Mouse (Mus musculus) neural tube, embryonic 15.5 days (tissue): ENCODE results near the gene Romo1. TPM values are rescaled to one million over a fixed set of nuclear protein-coding genes. Genes with fewer than 3 reads are reported as not detected.
A peak's percentile ranks its signal among the peaks of the same experiment; 100 is the strongest.
"Not testable (repeated sequence)": the region's sequence is repeated elsewhere in the genome, so short reads cannot be mapped to it uniquely, and the experiment has no call there.

ENCODE experiments used
- ATAC-seq: fragments of 200-750 bp; cut with Nextera tagmentation; 2 replicates; pipeline ENCODE4 v1.8.0; 2017; ENCODE audit warnings: mild to moderate bottlenecking, moderate TSS enrichment, moderate library complexity; ENCODE audit not compliant: low FRiP score
- H3K27ac ChIP-seq: fragments of 300-500 bp; sonication (generic); replicated peaks from 2 replicates; pipeline ENCODE4 v1.5.1; 2015; ENCODE audit warnings: mild to moderate bottlenecking, inconsistent platforms
- H3K27me3 ChIP-seq: fragments of 300-500 bp; sonication (generic); replicated peaks from 2 replicates; pipeline ENCODE4 v1.6.1; 2015; ENCODE audit warnings: inconsistent platforms
- H3K36me3 ChIP-seq: fragments of 300-500 bp; sonication (generic); 2 replicates; pipeline ENCODE4 v1.6.1; 2015; ENCODE audit warnings: inconsistent platforms
- H3K4me1 ChIP-seq: fragments of 300-500 bp; sonication (generic); 2 replicates; pipeline ENCODE4 v1.6.1; 2015; ENCODE audit warnings: inconsistent platforms
- H3K4me2 ChIP-seq: fragments of 300-500 bp; sonication (generic); 2 replicates; pipeline ENCODE4 v1.6.1; 2015; ENCODE audit warnings: inconsistent platforms, mild to moderate bottlenecking, moderate library complexity
- H3K4me3 ChIP-seq: fragments of 300-500 bp; sonication (generic); replicated peaks from 2 replicates; pipeline ENCODE4 v1.5.1; 2015; ENCODE audit warnings: mild to moderate bottlenecking, inconsistent platforms
- H3K9ac ChIP-seq: fragments of 300-500 bp; sonication (generic); replicated peaks from 2 replicates; pipeline ENCODE4 v1.6.1; 2015; ENCODE audit warnings: mild to moderate bottlenecking, inconsistent platforms
- H3K9me3 ChIP-seq: fragments of 300-500 bp; sonication (generic); replicated peaks from 2 replicates; pipeline ENCODE4 v1.6.1; 2016; ENCODE audit warnings: inconsistent platforms
- WGBS: fragments of 180-500 bp; shearing (Covaris S2); methylation state at CpG from one replicate; pipeline ENCODE4 v1.1.7; 2015; ENCODE audit warnings: mixed read lengths; 5-methylcytosine and 5-hydroxymethylcytosine counted together
- polyA plus RNA-seq: library from polyadenylated mRNA; unstranded; fragments of >200 nt; fragmentation: Nextera tagmentation; extraction: Ambion mirVana; gene quantifications from 2 replicates; pipeline ENCODE4 v1.2.1, GENCODE M21; 2015

The Romo1 gene
- polyA plus RNA-seq, 1 experiment from 2014 or later, result 463 TPM

- Histone ChIP-seq H3K9ac (peak overlapping the region; percentile 69), H3K4me3 (peak overlapping the region; percentile 96), H3K27me3 (no peaks in the 10 kb centered on the region), H3K27ac (peak overlapping the region; percentile 98), H3K36me3 (peaks cover 11% of the 10 kb centered on the region), H3K9me3 (no peaks in the 10 kb centered on the region), H3K4me2 (peak overlapping the region; percentile 59), H3K4me1 (peaks cover 28% of the 10 kb centered on the region)
- no peak for ATAC-seq
- 8% methylated on average over 8 of the region's 8 CpGs for WGBS
Observed at GRCm38 (mm10) chr2:156180824-156181590, 37.2 kb downstream of the Romo1 start.

DNA sequence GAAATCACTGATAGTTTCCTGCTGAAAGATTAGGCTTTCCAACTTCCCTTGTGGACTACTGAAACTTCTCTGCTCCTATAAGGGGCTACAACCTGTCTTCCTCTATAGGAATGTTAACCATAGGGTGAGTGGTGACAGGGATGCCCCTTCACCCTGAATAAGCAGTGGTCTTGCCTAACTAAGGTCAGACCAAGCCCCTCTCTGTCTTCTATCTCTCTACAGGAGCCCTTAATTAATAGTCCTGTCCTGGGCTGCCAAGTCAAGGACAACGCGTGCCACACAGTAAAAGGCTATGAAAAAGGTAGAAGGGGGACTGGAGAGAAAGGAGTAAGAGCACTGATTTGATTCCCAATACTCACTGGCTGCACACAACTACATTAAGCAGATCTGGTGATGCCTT, 37.8 kb downstream of the Romo1 start:
- ATAC-seq, result no peak
- Histone ChIP-seq H3K4me1 (peaks cover 28% of the 10 kb centered on the region), H3K4me2 (peak overlapping the region; percentile 59), H3K9ac (peak overlapping the region; percentile 69; the same call in 1 of the 2 replicates), H3K27ac (peak overlapping the region; percentile 98), H3K36me3 (peaks cover 11% of the 10 kb centered on the region), H3K27me3 (no peaks in the 10 kb centered on the region), H3K9me3 (no peaks in the 10 kb centered on the region), H3K4me3 (no peak overlapping the region; the same call in 1 of the 2 replicates)
- 70% methylated on average over 2 of the region's 2 CpGs for WGBS

- WGBS, result 79% methylated on average over 7 of the region's 7 CpGs
- H3K9me3 ChIP-seq, H3K4me3 ChIP-seq, H3K36me3 ChIP-seq, H3K4me2 ChIP-seq, ATAC-seq, H3K9ac ChIP-seq, H3K27ac ChIP-seq, H3K4me1 ChIP-seq, H3K27me3 ChIP-seq: not testable (repeated sequence)
Observed at GRCm38 (mm10) chr2:156189241-156189640, 45.4 kb downstream of the Romo1 start.

DNA sequence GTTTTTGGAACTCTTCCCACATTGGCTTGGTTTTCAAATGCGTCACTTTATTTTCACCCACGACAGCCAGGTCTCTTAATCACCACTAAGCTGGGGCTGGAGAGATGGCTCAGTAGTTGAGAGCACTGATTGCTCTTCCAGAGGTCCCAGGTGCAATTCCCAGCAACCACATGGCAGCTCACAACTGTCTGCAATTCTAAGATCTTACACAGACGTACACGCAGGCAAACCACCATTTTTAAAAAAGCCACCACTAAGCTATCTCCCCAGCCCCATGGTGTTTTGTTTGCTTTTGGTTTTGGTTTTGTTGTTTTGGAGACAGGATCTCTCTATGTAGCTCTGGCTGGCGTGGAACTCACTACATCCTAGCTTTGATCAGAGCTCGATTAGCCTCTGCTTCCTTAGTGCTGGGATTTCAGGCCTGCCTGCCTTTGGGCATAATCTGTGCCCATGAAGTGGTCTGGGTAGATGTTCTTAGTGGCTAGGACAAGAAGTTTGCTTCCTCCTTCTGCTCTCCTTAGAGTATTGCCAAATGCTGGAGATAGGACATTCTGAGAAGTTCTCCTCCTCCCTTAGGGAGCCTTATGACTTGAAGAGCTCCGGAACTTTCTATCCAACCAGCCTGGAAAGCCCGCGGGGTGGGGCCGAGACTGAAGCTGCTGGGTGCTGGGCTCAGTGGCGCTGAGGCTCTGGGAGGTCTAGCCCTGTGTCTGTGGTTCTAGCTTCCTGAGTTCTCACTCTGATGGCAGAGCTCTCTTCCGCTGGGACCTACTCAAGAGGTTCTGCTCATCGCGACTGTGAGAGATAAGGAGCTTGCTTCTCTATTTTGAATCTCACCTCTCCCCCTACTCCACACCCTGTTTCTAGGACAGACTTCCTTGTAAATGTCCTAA, 46.4 kb downstream of the Romo1 start:
- Histone ChIP-seq H3K9ac (no peak overlapping the region), H3K4me1 (no peaks in the 10 kb centered on the region), H3K4me3 (no peak overlapping the region), H3K36me3 (no peaks in the 10 kb centered on the region), H3K27ac (no peak overlapping the region), H3K4me2 (no peak overlapping the region), H3K27me3 (no peaks in the 10 kb centered on the region), H3K9me3 (no peaks in the 10 kb centered on the region)
- WGBS, result 84% methylated on average over 14 of the region's 14 CpGs
- no peak for ATAC-seq

DNA sequence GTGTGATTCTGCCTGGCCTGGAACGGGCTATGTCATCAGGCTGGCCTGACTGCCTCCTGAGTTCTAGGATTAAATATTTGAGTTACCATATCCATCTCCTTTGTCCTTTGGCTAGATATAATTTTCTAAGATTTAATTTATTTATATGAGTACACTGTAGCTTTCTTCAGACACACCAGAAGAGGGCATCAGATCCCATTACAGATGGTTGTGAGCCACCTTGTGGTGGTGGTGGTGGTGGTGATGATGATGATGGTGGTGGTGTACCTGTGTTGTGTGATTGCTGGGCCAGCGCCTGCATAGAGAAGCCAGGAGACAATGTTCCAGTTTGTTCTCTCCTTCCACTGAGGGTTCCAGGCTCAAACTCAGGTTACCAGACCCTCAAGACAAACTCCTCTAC, 47.7 kb downstream of the Romo1 start:
- Histone ChIP-seq H3K4me1 (peaks cover 5% of the 10 kb centered on the region), H3K27me3 (no peaks in the 10 kb centered on the region), H3K9me3 (no peaks in the 10 kb centered on the region), H3K9ac (no peak overlapping the region), H3K4me2 (no peak overlapping the region), H3K36me3 (no peaks in the 10 kb centered on the region), H3K4me3 (no peak overlapping the region), H3K27ac (no peak overlapping the region)
- no peak for ATAC-seq
- WGBS, result 92% methylated on average over 2 of the region's 2 CpGs

- ATAC-seq, result no peak
- Histone ChIP-seq H3K4me1 (peaks cover 5% of the 10 kb centered on the region), H3K36me3 (no peaks in the 10 kb centered on the region), H3K27me3 (no peaks in the 10 kb centered on the region), H3K27ac (no peak overlapping the region), H3K9me3 (no peaks in the 10 kb centered on the region), H3K9ac (no peak overlapping the region), H3K4me2 (no peak overlapping the region), H3K4me3 (no peak overlapping the region)
- 79% methylated on average over 2 of the region's 2 CpGs for WGBS
Observed at GRCm38 (mm10) chr2:156192068-156192467, 48.2 kb downstream of the Romo1 start.

DNA sequence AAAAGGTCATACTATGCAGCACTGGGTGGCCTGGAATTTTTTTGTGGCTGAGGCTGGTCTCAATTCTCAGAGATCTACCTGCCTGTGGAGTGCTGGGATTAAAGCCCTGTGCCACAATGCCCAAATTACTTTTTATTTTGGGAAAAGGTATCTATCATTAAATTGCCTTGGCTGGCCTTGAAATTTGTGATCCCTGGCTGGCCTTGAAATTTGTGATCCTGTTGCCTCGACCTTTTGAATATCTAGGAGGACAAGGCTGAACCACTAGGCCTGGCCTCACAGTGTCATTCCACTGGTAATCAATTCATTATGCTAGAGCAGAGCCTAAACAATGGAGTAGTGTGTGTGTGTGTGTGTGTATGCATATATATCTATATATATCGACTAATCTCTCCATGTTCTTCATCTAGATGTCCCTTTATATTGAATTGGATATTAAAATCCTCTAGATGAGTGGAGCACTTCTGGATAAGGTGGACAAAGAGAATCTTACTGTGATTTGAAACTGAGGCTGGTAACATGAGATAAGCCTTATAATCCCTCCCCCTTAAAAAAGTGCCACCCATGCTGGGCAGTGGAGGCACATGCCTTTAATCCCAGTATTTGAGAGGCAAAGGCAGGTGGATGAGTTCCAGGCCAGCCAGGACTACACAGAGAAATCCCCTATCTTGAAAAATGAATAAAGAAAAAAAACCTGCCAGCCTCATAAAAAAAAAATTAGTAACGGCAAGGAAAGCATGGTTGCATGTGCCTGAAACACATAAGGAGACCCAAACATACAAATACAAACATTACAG, 49.4 kb downstream of the Romo1 start:
- Histone ChIP-seq H3K9ac (no peak overlapping the region), H3K4me2 (no peak overlapping the region), H3K27ac (no peak overlapping the region), H3K4me1 (peaks cover 14% of the 10 kb centered on the region), H3K9me3 (no peaks in the 10 kb centered on the region), H3K36me3 (no peaks in the 10 kb centered on the region), H3K27me3 (no peaks in the 10 kb centered on the region), H3K4me3 (no peak overlapping the region)
- 84% methylated on average over 3 of the region's 3 CpGs for WGBS
- no peak for ATAC-seq

DNA sequence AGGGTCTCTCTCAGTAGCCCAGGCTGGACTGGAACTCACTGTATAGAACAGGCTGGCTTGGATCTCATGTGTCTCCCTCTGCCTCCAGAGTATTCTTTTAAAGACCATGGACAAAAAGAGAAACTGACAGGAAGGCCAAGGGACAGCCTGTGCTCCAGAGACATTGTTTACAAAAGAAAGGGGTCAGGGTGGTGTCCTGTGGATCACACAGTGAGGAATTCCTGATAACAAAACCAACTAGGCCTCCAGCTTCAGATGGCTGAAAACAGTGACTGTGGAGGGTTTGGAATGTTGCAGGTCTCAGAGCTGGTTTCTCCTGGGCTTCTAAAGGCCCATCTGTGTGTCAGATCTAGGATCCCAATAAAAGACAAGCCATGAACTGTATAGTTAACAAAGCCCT, 50.7 kb downstream of the Romo1 start:
- H3K27me3 ChIP-seq, result no peaks in the 10 kb centered on the region
- H3K4me1 ChIP-seq, result peaks cover 26% of the 10 kb centered on the region
- H3K9ac ChIP-seq, result no peak overlapping the region
- no peaks in the 10 kb centered on the region for H3K36me3 ChIP-seq
- H3K4me2 ChIP-seq, result no peak overlapping the region
- no peak for ATAC-seq
- H3K4me3 ChIP-seq, result no peak overlapping the region
- H3K27ac ChIP-seq, result no peak overlapping the region
- H3K9me3 ChIP-seq, result no peaks in the 10 kb centered on the region

Other genes starting within 250 kb of the Romo1 start
- 70.9 and 73.5 TPM in 2 replicates for gene Uqcc1, start 213.7 kb upstream of the Romo1 start, polyA plus RNA-seq
- gene Gm15557, start 203.3 kb upstream of the Romo1 start, polyA plus RNA-seq, result not detected in 2 replicates
- gene Gdf5, start 198.7 kb upstream of the Romo1 start, polyA plus RNA-seq, result 0.59 and 1.2 TPM in 2 replicates
- gene Cep250, start 187.6 kb upstream of the Romo1 start, polyA plus RNA-seq, result 13.4 and 16.7 TPM in 2 replicates
- 1.6 and 2.1 TPM in 2 replicates for gene 6430550D23Rik, start 136.1 kb upstream of the Romo1 start, polyA plus RNA-seq
- gene Ergic3, start 136.0 kb upstream of the Romo1 start, polyA plus RNA-seq, result 395 and 438 TPM in 2 replicates
- gene Fer1l4, start 91.1 kb upstream of the Romo1 start, polyA plus RNA-seq, result 0.09 TPM in 2 replicates
- 5.9 and 6.4 TPM in 2 replicates for gene Spag4, start 78.9 kb upstream of the Romo1 start, polyA plus RNA-seq
- 28.3 and 35.3 TPM in 2 replicates for gene Cpne1, start 32.1 kb upstream of the Romo1 start, polyA plus RNA-seq
- 17.7 and 21.9 TPM in 2 replicates for gene Rbm12, start 32.1 kb upstream of the Romo1 start, polyA plus RNA-seq
- gene Gm28036, start 16.9 kb upstream of the Romo1 start, polyA plus RNA-seq, result 11.0 and 12.1 TPM in 2 replicates
- gene Nfs1, start 147 bp downstream of the Romo1 start, polyA plus RNA-seq, result 29.6 and 40.3 TPM in 2 replicates
- 420 and 462 TPM in 2 replicates for gene Rbm39, start 36.2 kb downstream of the Romo1 start, polyA plus RNA-seq
- 122 and 130 TPM in 2 replicates for gene Phf20, start 52.4 kb downstream of the Romo1 start, polyA plus RNA-seq
- 8.1 and 9.2 TPM in 2 replicates for gene Cnbd2, start 168.3 kb downstream of the Romo1 start, polyA plus RNA-seq
- 94.0 and 111 TPM in 2 replicates for gene Scand1, start 168.7 kb downstream of the Romo1 start, polyA plus RNA-seq